23 mouse cellular contexts compared by ENCODE assay signal in the genomic region with DNA sequence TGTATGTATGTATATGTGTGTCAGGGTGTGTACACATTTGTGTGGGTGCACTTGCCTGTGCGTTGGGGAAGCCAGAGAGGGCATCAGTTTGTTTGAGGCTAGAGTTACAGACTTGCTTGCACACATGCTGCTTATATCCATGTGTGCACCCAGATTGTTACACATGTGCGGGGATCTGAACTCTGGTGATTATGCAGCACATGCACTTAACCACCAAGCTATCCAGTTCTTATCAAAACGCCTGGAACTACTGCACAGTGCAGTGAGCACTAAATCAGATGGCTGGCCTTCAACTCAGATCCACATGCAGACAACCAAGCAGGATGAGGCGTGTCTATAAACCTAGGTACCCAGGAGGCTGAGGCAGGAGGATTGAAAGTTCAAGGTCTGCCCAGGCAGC. TPM values are rescaled to one million over a fixed set of nuclear protein-coding genes. Genes with fewer than 3 reads are reported as not detected.
"Had no signal": no experiment of that assay in that cellular context is flagged by ENCODE, and none has a peak within 500 bp of the region (broad histone marks: within the 10 kb centered on the region; RNA-seq: fewer than 3 reads in every experiment).

No protein-coding gene starts in this region.

- ATAC-seq: intestine, postnatal 0 days; lung, postnatal 0 days had no signal

- H3K27ac ChIP-seq: left cerebral cortex, adult 2 months; limb, embryonic 13.5 days; macrophage had no signal

- H3K4me3 ChIP-seq: left cerebral cortex, adult 2 months; limb, embryonic 13.5 days; megakaryocyte, embryonic 14.5 days had no signal

- H3K27me3 ChIP-seq: limb, embryonic 13.5 days had no signal

- DNase-seq: kidney, adult 2 months; kidney, postnatal 10 days; kidney, postnatal 36 days; layer of hippocampus, postnatal 36 days; left cerebral cortex, postnatal 4 days; lung, embryonic 14.5 days; midbrain, embryonic 14.5 days; thymus, adult 18-20 months; thymus, postnatal 36 days had no signal

- H3K4me2 ChIP-seq: limb, embryonic 13.5 days; lung, embryonic 14.5 days; midbrain, embryonic 11.5 days had no signal

- H3K9me3 ChIP-seq: limb, embryonic 13.5 days; megakaryocyte, embryonic 14.5 days had no signal

- H3K9ac ChIP-seq: limb, embryonic 13.5 days; lung, embryonic 14.5 days had no signal

RNA-seq across cellular contexts. Expression of gene Tex22, which starts 37.3 kb away (rescaled TPM):
- total RNA-seq: liver, adult 2 months had no signal
- polyA plus RNA-seq: intestine, embryonic 14.5 days; intestine, postnatal 0 days; kidney, embryonic 14.5 days; lung, embryonic 14.5 days; lung, postnatal 0 days; macrophage; midbrain, embryonic 11.5 days; midbrain, embryonic 14.5 days; midbrain, postnatal 0 days; neural tube, embryonic 11.5 days; small intestine, adult 2 months; stomach, embryonic 16.5 days had no signal
